Mouse (Mus musculus) embryonic fibroblast, embryonic 13.5 days (primary cell): ENCODE measurements at regions not wholly inside any gene's neighbourhood (a gene's known extent, or its start where the extent isn't known, plus 50 kb on each side); places are given as distances from the start of the nearest gene placed in this dataset.

Experiments used
- CTCF ChIP-seq: IDR thresholded peaks from 2 replicates; pipeline ENCODE4 v1.5.1; 2011; ENCODE audit warnings: mild to moderate bottlenecking, control low read depth, low read length, moderate library complexity, borderline replicate concordance; ENCODE audit not compliant: insufficient read depth
- POLR2A ChIP-seq: IDR thresholded peaks from 2 replicates; pipeline ENCODE4 v1.6.1; 2011; ENCODE audit warnings: low read depth, mild to moderate bottlenecking, control low read depth, low read length, moderate library complexity

DNA sequence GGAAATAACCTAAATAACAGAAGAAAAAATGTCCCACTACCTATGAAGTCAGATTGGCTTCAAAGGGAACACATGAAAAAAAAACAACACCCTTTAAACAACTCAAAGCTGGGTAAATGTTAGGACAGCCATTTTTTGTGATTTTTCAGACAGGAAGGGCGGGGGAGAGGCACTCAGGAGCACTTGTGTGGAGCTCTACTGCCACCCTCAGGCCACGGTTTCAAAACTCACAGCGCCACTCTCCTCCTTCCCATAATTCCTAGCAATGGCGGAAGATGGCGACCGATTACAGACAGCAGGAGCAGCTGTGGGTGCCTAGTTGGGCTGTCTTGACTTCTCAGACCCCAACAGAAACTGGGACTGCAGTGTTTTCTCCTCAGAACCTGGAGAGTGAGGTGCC is 168.8 kb upstream of the Olfr1324 start:
- no peak for TF ChIP-seq POLR2A
- TF ChIP-seq CTCF: no peak
